Mouse (Mus musculus) CH12.LX (cell line): ENCODE results near the gene Sidt1.

Experiments used
- CTCF ChIP-seq, 2 experiments: IDR thresholded peaks in 1 of 2; conservative IDR thresholded peaks in 1 of 2; 2 replicates each; pipeline ENCODE4 v1.5.1; 2011 to 2012; ENCODE audit warnings: low read depth in 2 of 2, low read length in 2 of 2, improper control_type of control experiment in 1 of 2, inconsistent platforms in 1 of 2, mild to moderate bottlenecking in 1 of 2, moderate library complexity in 1 of 2
- POLR2A ChIP-seq: IDR thresholded peaks from 2 replicates; pipeline ENCODE4 v1.6.1; 2011; ENCODE audit warnings: low read depth, mild to moderate bottlenecking, improper control_type of control experiment, low read length
- USF1 ChIP-seq: IDR thresholded peaks from 2 replicates; pipeline ENCODE4 v1.6.1; 2014; ENCODE audit warnings: low read depth, mild to moderate bottlenecking, inconsistent platforms, low read length, improper control_type of control experiment
- ZC3H11A ChIP-seq: IDR thresholded peaks from 2 replicates; pipeline ENCODE4 v1.6.1; 2012; ENCODE audit warnings: low read depth, mild to moderate bottlenecking, inconsistent platforms, low read length, improper control_type of control experiment

DNA sequence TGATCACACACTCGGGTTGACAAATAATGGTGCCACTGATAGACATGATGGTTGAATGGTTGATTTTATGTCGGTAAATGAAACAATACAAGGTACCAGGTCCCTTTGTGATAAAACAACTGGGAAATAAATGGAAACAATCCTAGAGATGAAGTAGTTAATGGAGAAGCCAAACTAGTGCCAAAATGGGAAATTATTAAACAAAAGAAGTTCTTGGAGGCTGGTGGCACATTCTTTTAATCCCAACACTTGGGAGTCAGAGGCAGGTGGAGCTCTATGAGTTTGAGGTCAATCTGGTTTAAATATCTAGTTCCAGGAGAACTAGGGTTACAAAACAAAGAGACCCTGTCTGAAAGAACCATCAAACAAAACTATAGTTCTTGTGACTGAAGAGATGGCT is 68.1 kb downstream of the Sidt1 start:
- TF ChIP-seq POLR2A: no peak
- TF ChIP-seq USF1: no peak
- TF ChIP-seq CTCF (conservative IDR thresholded peaks at IDR 0.05 in 1 of 2, IDR thresholded peaks at IDR 0.05 in 1 of 2; ENCODE audit: low read depth in 2 of 2, low read length in 2 of 2): no peak
- TF ChIP-seq ZC3H11A: no peak
